Mouse (Mus musculus): ENCODE measurements at regions not wholly inside any gene's neighbourhood (a gene's known extent, or its start where the extent isn't known, plus 50 kb on each side); places are given as distances from the start of the nearest gene placed in this dataset.

DNA sequence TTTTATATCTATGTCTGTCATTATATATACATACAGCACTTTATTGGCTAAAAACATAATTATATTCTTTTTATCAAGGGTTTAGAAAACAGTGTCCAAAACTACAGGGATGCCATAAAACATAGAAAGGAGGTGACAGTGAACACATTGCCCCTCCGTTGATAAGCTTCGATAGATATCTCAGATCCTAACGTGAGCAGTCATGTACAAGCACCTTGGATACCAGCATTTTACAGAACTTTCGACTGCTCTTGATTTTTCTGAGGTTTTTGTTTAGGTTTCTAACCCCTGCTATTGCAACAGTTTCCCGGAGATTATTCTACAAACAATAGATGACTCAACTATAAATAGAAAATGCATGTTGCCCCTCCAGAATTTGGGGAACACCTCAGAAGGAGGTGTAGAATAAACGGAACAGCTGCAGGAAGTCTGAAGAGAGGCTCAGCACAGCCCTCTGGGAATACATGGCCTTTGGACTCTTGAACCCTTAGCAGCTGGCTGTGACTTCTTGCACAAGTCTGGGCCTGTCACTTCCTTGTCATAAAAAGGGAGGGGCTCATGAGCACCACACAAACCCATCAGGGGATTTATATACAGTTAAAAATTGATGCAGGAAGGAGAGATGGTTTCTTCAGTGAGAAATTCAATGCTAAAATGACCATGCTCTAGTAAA, 87.1 kb upstream of the Gpc5 start:
- DNase-seq (ENCODE audit: low spot score): no peak

DNA sequence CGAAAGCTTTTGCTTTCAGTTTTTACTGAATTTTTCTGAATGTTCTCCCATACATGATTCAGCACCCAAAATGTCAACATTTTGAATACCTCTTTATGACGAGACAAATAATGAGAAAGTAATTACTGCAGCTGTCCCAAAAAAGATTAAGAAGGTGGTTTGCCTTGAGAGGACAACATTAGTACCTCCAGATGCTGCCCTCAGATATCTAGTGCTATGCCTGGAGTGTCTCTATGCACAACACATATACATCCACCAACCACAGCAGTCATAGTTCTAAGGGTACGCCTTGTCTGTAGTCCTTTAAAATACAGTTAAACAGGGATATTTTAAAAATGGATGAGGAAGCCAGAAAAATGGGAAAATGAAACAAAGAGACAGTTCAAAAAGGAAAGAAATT, 81.1 kb upstream of the Gpc5 start:
- no peak for DNase-seq (ENCODE audit: low spot score)

GRCm38 (mm10) chr14:115015299-115015698, 76.7 kb upstream of the Gpc5 start:
- no peak for DNase-seq (ENCODE audit: low spot score)

- peak; percentile 27 for DNase-seq (ENCODE audit: low spot score)
Observed at GRCm38 (mm10) chr14:115017410-115018153, 74.4 kb upstream of the Gpc5 start.

DNA sequence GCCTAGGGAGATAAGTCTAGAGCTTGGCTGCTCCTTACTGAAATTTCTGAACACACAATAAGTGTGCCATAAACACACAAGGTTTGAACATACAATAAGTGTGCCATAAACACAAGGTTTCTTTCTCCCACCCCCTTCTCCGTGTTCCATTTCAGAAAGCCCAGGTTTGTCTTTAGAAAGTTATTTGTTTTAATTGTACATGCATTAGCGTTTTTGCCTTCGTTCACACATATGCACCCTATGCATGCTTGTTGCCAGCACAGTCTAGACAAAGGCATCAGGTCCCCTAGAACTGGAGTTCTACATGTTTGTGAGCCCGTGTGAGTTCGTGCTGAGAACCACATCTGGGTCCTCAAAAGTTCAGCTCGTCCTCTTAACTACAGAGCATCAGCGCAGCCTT, 64.0 kb upstream of the Gpc5 start:
- DNase-seq (ENCODE audit: low spot score): no peak

DNA sequence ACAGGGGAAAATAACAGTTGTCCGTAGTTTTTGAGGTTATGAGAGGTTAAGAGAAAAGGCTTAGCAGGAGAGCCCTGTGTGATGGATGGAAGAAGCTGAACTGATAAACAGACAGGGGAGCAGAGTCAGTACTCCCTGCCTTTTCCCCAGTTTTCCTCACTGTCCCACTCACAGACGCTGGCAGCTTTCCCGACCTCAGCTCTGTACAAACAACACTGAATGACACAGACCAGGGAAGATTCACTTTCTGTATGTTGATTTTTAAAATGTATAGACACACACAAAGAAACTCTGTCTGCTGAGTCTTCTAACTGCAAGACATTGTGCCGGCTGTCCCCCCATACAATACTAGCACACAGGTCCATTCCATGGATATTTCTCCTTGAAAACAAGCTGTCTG, 60.3 kb upstream of the Gpc5 start:
- DNase-seq (ENCODE audit: low spot score): no peak

DNA sequence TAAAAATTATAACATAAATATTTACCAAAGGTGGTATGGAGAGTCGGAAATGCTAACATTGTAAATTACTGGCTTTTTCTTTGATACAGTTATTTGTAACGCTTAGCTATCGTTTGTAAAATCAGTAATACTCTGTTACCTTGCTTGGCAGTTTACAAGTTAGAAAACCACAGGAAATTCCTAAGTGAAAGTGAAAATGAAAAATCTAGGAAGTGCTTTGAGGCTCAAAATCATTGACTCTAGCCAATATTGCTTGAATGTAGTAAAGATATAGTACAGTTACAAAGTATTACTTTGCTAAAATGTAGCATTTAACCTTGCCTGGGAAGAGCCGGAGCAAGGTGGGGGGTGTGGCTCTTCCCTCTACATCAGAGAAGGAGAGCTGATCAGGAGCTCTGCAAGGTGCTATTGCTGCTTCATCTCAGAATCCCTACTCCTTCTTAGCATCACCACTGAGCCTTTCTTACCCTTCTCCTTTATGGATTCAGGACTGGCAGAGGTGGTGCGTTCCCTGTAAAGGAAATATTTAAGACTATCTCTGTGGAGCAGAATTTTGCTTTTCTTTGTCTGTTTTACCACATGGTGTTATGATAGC, 58.5 kb upstream of the Gpc5 start:
- no peak for DNase-seq (ENCODE audit: low spot score)

- no peak for DNase-seq (ENCODE audit: low spot score)
Observed at GRCm38 (mm10) chr14:115034718-115035437, 57.1 kb upstream of the Gpc5 start.

- no peak for DNase-seq (ENCODE audit: low spot score)
Observed at GRCm38 (mm10) chr14:115037086-115037793, 54.8 kb upstream of the Gpc5 start.

DNA sequence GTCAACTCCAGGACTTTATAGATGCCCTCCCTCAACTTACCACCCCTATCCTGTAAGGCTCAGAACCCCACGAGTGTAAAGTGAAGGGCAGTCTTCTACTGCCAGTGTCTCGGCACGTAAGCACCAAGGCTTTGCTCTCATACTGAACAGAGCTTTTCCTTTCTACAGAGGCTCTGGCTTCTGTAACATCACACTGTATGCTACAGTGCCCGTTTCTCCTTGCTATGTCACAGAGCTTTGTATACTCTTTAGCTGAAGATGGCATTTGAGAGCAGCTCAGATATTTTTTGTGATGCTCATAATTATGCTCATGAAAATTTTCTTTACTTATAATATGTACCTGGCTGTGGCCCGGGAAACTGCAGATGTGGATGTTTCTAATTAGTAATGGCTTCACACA, 53.2 kb upstream of the Gpc5 start:
- DNase-seq (ENCODE audit: low spot score): no peak

- no peak for DNase-seq (ENCODE audit: low spot score)
Observed at GRCm38 (mm10) chr14:115039524-115039923, 52.5 kb upstream of the Gpc5 start.

GRCm38 (mm10) chr14:115040091-115040571, 51.9 kb upstream of the Gpc5 start:
- no peak for DNase-seq (ENCODE audit: low spot score)

- peak; percentile 84 for DNase-seq (ENCODE audit: low spot score)
Observed at GRCm38 (mm10) chr14:115040578-115041206, 51.3 kb upstream of the Gpc5 start.

DNA sequence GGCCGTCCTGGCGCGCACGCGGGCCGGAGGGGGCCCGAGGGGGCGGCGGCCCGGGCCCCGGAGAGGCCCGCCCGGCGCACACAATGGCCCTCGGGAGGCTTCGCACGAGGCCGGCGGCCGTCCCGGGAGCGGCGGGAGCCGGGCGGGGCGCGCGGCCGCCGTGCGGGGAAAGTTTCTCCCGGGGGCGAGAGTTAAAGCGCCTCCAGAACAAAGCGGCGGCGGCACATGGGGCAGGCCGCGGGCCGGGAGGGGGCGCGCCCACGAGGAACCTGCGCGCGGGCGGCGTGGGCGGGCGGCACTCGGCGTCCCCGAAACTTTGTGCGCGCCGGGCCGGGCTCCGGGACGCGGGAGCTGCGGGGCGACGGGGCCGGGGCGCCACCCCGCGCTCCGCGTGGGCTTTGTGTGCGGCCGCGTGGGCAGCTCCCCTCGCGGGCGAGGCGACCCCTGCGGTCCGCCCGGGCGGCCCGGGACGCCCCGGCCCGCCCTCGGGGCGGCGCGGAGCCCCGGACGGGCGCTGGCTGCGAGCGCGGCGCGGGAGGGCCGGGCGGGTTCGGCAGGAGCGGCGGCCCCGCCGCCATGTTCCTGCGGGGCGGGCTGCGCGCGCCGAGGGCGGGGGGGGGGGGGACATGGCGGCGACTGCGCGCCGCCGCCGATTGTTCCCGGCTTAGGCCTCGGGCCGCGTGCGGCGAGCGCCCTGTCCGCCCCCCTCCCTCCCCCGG, 50.5 kb upstream of the Gpc5 start:
- no peak for DNase-seq (ENCODE audit: low spot score)

GRCm38 (mm10) chr14:115042055-115042564, 49.9 kb upstream of the Gpc5 start:
- peak; percentile 79 for DNase-seq (ENCODE audit: low spot score)

Data from heart, adult 8-10 months (tissue).